Mouse (Mus musculus): ENCODE data around the gene Erich2. TPM values are rescaled to one million over a fixed set of nuclear protein-coding genes. Genes with fewer than 3 reads are reported as not detected.

Gene Erich2
- total and polyA plus RNA-seq, 2 experiments = not detected

DNA sequence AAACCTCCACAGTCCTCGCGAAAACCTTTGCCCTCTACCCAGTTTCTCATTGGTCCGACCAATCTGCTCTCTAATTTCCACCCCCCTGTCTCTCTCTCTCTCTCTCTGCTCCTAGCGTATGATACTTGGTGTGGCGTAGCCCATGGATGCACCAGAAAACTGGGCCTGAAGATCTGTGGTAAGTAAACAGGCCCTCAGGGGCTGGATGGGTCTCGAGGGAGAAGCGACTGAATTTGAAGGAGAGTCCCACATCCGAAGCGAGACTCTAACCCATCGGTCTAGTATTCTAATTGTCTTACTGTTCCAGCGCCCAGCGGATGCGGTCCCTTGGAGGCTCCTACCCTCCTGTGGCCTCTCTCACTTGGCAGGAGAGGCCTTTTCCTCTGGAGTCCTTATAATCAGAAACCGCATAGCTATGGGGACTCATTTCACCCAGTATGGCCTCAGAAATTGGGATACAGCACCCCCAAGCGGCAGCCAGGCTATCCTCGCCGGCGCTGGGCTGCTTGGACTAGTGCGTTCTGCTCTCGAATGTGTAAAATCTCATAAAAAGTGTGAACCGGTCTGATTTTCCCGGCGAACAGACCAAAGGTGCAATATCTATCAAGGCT is 58.6 kb downstream of the Erich2 start:
- Histone ChIP-seq H3K36me3 (ENCODE audit: control insufficient read depth, insufficient read depth, low read length) (no peaks in the 10 kb centered on the region), H3K4me3 (ENCODE audit: insufficient read depth, low read depth, low read length) (no peak overlapping the region), H3K27ac (replicated peaks; ENCODE audit: insufficient read depth, low read depth, low read length) (no peak overlapping the region), H3K27me3 (ENCODE audit: control insufficient read depth, insufficient read depth, low read length) (peaks cover 8% of the 10 kb centered on the region; the same call in 1 of the 2 replicates), H3K79me2 (ENCODE audit: control insufficient read depth, insufficient read depth, low read length) (no peaks in the 10 kb centered on the region), H3K9ac (ENCODE audit: low read depth, low read length) (no peak overlapping the region), H3K4me1 (ENCODE audit: control insufficient read depth, insufficient read depth, low read length) (no peaks in the 10 kb centered on the region)
- TF ChIP-seq POLR2A (IDR thresholded peaks at IDR 0.05; ENCODE audit: extremely low read depth, insufficient read depth, low read length) = no peak
- TF ChIP-seq CTCF (IDR thresholded peaks at IDR 0.05; ENCODE audit: low read depth, low read length) = no peak
- no peak for DNase-seq (ENCODE audit: extremely low read depth, low read depth, low spot score)
- WGBS = 8% methylated on average over 23 of the region's 23 CpGs

GRCm38 (mm10) chr2:70567682-70568077 is 59.1 kb downstream of the Erich2 start:
- Histone ChIP-seq H3K27ac (replicated peaks; ENCODE audit: insufficient read depth, low read depth, low read length) (no peak overlapping the region), H3K36me3 (ENCODE audit: control insufficient read depth, insufficient read depth, low read length) (no peaks in the 10 kb centered on the region), H3K9ac (ENCODE audit: low read depth, low read length) (no peak overlapping the region), H3K4me3 (ENCODE audit: insufficient read depth, low read depth, low read length) (no peak overlapping the region), H3K4me1 (ENCODE audit: control insufficient read depth, insufficient read depth, low read length) (no peaks in the 10 kb centered on the region), H3K27me3 (ENCODE audit: control insufficient read depth, insufficient read depth, low read length) (peaks cover 8% of the 10 kb centered on the region; the same call in 1 of the 2 replicates), H3K79me2 (ENCODE audit: control insufficient read depth, insufficient read depth, low read length) (no peaks in the 10 kb centered on the region)
- TF ChIP-seq POLR2A (IDR thresholded peaks at IDR 0.05; ENCODE audit: extremely low read depth, insufficient read depth, low read length) = no peak
- TF ChIP-seq CTCF (IDR thresholded peaks at IDR 0.05; ENCODE audit: low read depth, low read length) = no peak
- 5% methylated on average over 12 of the region's 12 CpGs for WGBS
- DNase-seq (ENCODE audit: extremely low read depth, low read depth, low spot score) = no peak

- DNase-seq (ENCODE audit: extremely low read depth, low read depth, low spot score) = no peak
- no peak overlapping the region for H3K27ac ChIP-seq (replicated peaks; ENCODE audit: insufficient read depth, low read depth, low read length)
- H3K79me2 ChIP-seq (ENCODE audit: control insufficient read depth, insufficient read depth, low read length) = no peaks in the 10 kb centered on the region
- 3% methylated on average over 34 of the region's 34 CpGs for WGBS
- H3K4me3 ChIP-seq (ENCODE audit: insufficient read depth, low read depth, low read length) = no peak overlapping the region
- H3K4me1 ChIP-seq (ENCODE audit: control insufficient read depth, insufficient read depth, low read length) = no peaks in the 10 kb centered on the region
- TF ChIP-seq CTCF (IDR thresholded peaks at IDR 0.05; ENCODE audit: low read depth, low read length) = no peak
- TF ChIP-seq POLR2A (IDR thresholded peaks at IDR 0.05; ENCODE audit: extremely low read depth, insufficient read depth, low read length) = no peak
- H3K9ac ChIP-seq (ENCODE audit: low read depth, low read length) = no peak overlapping the region
- peaks cover 3% of the 10 kb centered on the region; the same call in 1 of the 2 replicates for H3K27me3 ChIP-seq (ENCODE audit: control insufficient read depth, insufficient read depth, low read length)
- no peaks in the 10 kb centered on the region for H3K36me3 ChIP-seq (ENCODE audit: control insufficient read depth, insufficient read depth, low read length)
Observed at GRCm38 (mm10) chr2:70568198-70568941, 59.8 kb downstream of the Erich2 start.

DNA sequence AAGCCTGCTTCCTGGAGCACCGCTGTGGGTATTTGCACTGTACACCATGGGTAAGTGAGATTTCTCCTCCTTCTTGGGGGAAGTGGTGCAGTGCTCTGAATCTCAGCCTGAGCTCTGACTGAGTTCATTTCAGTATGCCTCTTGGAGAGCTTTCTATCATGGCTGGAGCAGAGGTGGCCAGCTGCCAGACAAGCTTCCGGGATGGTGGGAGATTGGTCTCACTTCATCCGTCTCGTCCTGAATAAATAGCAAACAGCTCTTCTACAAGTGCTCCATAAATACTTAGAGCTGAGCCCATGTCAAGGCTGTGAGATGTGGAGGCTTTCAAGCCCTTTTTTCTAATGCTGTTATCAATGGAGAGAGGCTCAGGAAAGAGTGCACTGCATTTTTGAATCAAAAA is 63.1 kb downstream of the Erich2 start:
- H3K36me3 ChIP-seq (ENCODE audit: control insufficient read depth, insufficient read depth, low read length) = no peaks in the 10 kb centered on the region
- no peaks in the 10 kb centered on the region for H3K4me1 ChIP-seq (ENCODE audit: control insufficient read depth, insufficient read depth, low read length)
- no peak overlapping the region for H3K4me3 ChIP-seq (ENCODE audit: insufficient read depth, low read depth, low read length)
- TF ChIP-seq POLR2A (IDR thresholded peaks at IDR 0.05; ENCODE audit: extremely low read depth, insufficient read depth, low read length) (no peak), CTCF (IDR thresholded peaks at IDR 0.05; ENCODE audit: low read depth, low read length) (no peak)
- peaks cover 2% of the 10 kb centered on the region; the same call in 1 of the 2 replicates for H3K27me3 ChIP-seq (ENCODE audit: control insufficient read depth, insufficient read depth, low read length)
- no peak for DNase-seq (ENCODE audit: extremely low read depth, low read depth, low spot score)
- H3K79me2 ChIP-seq (ENCODE audit: control insufficient read depth, insufficient read depth, low read length) = no peaks in the 10 kb centered on the region
- WGBS = 67% methylated on average over 4 of the region's 4 CpGs
- H3K9ac ChIP-seq (ENCODE audit: low read depth, low read length) = no peak overlapping the region
- H3K27ac ChIP-seq (replicated peaks; ENCODE audit: insufficient read depth, low read depth, low read length) = no peak overlapping the region

- H3K9ac ChIP-seq (ENCODE audit: low read depth, low read length) = no peak overlapping the region
- WGBS = 54% methylated on average over 9 of the region's 9 CpGs
- no peak for DNase-seq (ENCODE audit: extremely low read depth, low read depth, low spot score)
- TF ChIP-seq CTCF (IDR thresholded peaks at IDR 0.05; ENCODE audit: low read depth, low read length) (no peak), POLR2A (IDR thresholded peaks at IDR 0.05; ENCODE audit: extremely low read depth, insufficient read depth, low read length) (no peak)
- no peaks in the 10 kb centered on the region for H3K79me2 ChIP-seq (ENCODE audit: control insufficient read depth, insufficient read depth, low read length)
- no peak overlapping the region for H3K27ac ChIP-seq (replicated peaks; ENCODE audit: insufficient read depth, low read depth, low read length)
- no peak overlapping the region for H3K4me3 ChIP-seq (ENCODE audit: insufficient read depth, low read depth, low read length)
- no peaks in the 10 kb centered on the region for H3K36me3 ChIP-seq (ENCODE audit: control insufficient read depth, insufficient read depth, low read length)
- no peaks in the 10 kb centered on the region; the same call in 1 of the 2 replicates for H3K27me3 ChIP-seq (ENCODE audit: control insufficient read depth, insufficient read depth, low read length)
- H3K4me1 ChIP-seq (ENCODE audit: control insufficient read depth, insufficient read depth, low read length) = no peaks in the 10 kb centered on the region
Observed at GRCm38 (mm10) chr2:70572251-70572650, 63.6 kb downstream of the Erich2 start.
